Mouse (Mus musculus) intestine, embryonic 14.5 days (tissue): Measurements from ENCODE around the gene Tmpo. TPM values are rescaled to one million over a fixed set of nuclear protein-coding genes. Genes with fewer than 3 reads are reported as not detected.

Experiments
- ATAC-seq: fragments of 200-750 bp; cut with Nextera tagmentation; replicated peaks from 2 replicates; pipeline ENCODE4 v1.8.0; 2017; ENCODE audit warnings: low read depth, moderate number of reproducible peaks, moderate TSS enrichment, moderate library complexity; ENCODE audit not compliant: low FRiP score, low TSS enrichment
- DNase-seq: peaks from one replicate; pipeline ENCODE4 v3.0.0-alpha.2; 2018; ENCODE audit warnings: low spot score
- H3K27ac ChIP-seq: fragments of 300-500 bp; sonication (generic); 2 replicates; pipeline ENCODE4 v1.5.1; 2014; ENCODE audit warnings: low read depth, mild to moderate bottlenecking, control low read depth
- H3K27me3 ChIP-seq: fragments of 300-500 bp; sonication (generic); replicated peaks from 2 replicates; pipeline ENCODE4 v1.6.1; 2014; ENCODE audit warnings: low read length, control low read depth; ENCODE audit not compliant: control insufficient read depth, insufficient read depth
- H3K36me3 ChIP-seq: fragments of 300-500 bp; sonication (generic); 2 replicates; pipeline ENCODE4 v1.6.1; 2014; ENCODE audit warnings: low read length, control low read depth; ENCODE audit not compliant: control insufficient read depth, insufficient read depth
- H3K4me1 ChIP-seq: fragments of 300-500 bp; sonication (generic); replicated peaks from 2 replicates; pipeline ENCODE4 v1.6.1; 2014; ENCODE audit warnings: low read length, control low read depth, mixed read lengths; ENCODE audit not compliant: control insufficient read depth, insufficient read depth
- H3K4me2 ChIP-seq: fragments of 300-500 bp; sonication (generic); 2 replicates; pipeline ENCODE4 v1.6.1; 2014; ENCODE audit warnings: low read length
- H3K4me3 ChIP-seq: fragments of 300-500 bp; sonication (generic); 2 replicates; pipeline ENCODE4 v1.5.1; 2014; ENCODE audit warnings: low read depth, low read length, control low read depth, mixed read lengths
- H3K9ac ChIP-seq: fragments of 300-500 bp; sonication (generic); 2 replicates; pipeline ENCODE4 v1.6.1; 2014; ENCODE audit warnings: mild to moderate bottlenecking, low read length
- H3K9me3 ChIP-seq: fragments of 300-500 bp; sonication (generic); 2 replicates; pipeline ENCODE4 v1.6.1; 2016; ENCODE audit warnings: low read length, control low read depth; ENCODE audit not compliant: control insufficient read depth
- WGBS: fragments of 180-500 bp; shearing (Covaris S2); extraction: QIAGEN DNeasy Blood & Tissue Kit; methylation state at CpG from one replicate; pipeline ENCODE4 v1.1.7; 2014; 5-methylcytosine and 5-hydroxymethylcytosine counted together
- polyA plus RNA-seq: library from polyadenylated mRNA; unstranded; fragments of >200 nt; fragmentation: Nextera tagmentation; extraction: Ambion mirVana; gene quantifications from 2 replicates; pipeline ENCODE4 v1.2.1, GENCODE M21; 2014

Gene Tmpo
- polyA plus RNA-seq, 1 experiment from 2014 or later, result 219 TPM

GRCm38 (mm10) chr10:91181461-91182288 is 560 bp upstream of the Tmpo start:
- Histone ChIP-seq H3K36me3 (no peaks in the 10 kb centered on the region), H3K4me2 (peak overlapping the region; percentile 70), H3K27me3 (no peaks in the 10 kb centered on the region), H3K9ac (peak overlapping the region; percentile 74), H3K4me3 (peak overlapping the region; percentile 53), H3K9me3 (no peaks in the 10 kb centered on the region), H3K27ac (peak overlapping the region; percentile 99), H3K4me1 (peaks cover 25% of the 10 kb centered on the region)
- peak; percentile 100 for DNase-seq
- ATAC-seq, result peak; percentile 87
- WGBS, result under 1% methylated on average over 69 of the region's 69 CpGs

- ATAC-seq (no peak), DNase-seq (peak; percentile 66)
- H3K9ac ChIP-seq, result peak overlapping the region; percentile 74
- H3K27me3 ChIP-seq, result no peaks in the 10 kb centered on the region
- peak overlapping the region; percentile 99 for H3K27ac ChIP-seq
- H3K4me3 ChIP-seq, result peak overlapping the region; percentile 53
- H3K4me2 ChIP-seq, result peak overlapping the region; percentile 70
- WGBS, result 27% methylated on average over 7 of the region's 7 CpGs
- H3K36me3 ChIP-seq, result no peaks in the 10 kb centered on the region
- no peaks in the 10 kb centered on the region for H3K9me3 ChIP-seq
- peaks cover 25% of the 10 kb centered on the region for H3K4me1 ChIP-seq
Measured at GRCm38 (mm10) chr10:91180301-91180700, 814 bp downstream of the Tmpo start.

- Histone ChIP-seq H3K4me3 (peak overlapping the region; percentile 53; the same call in 1 of the 2 replicates), H3K9ac (peak overlapping the region; percentile 74), H3K27me3 (no peaks in the 10 kb centered on the region), H3K36me3 (no peaks in the 10 kb centered on the region), H3K9me3 (no peaks in the 10 kb centered on the region), H3K4me1 (peaks cover 25% of the 10 kb centered on the region), H3K27ac (peak overlapping the region; percentile 99), H3K4me2 (peak overlapping the region; percentile 70)
- 52% methylated on average over 2 of the region's 2 CpGs for WGBS
- ATAC-seq (no peak), DNase-seq (no peak)
Measured at GRCm38 (mm10) chr10:91179834-91180233, 1.3 kb downstream of the Tmpo start.

GRCm38 (mm10) chr10:91177201-91177600 is 3.9 kb downstream of the Tmpo start:
- no peak for ATAC-seq

GRCm38 (mm10) chr10:91172329-91173100 is 8.6 kb downstream of the Tmpo start:
- ATAC-seq (no peak), DNase-seq (no peak)
- Histone ChIP-seq H3K9me3 (no peaks in the 10 kb centered on the region), H3K4me1 (peaks cover 17% of the 10 kb centered on the region), H3K4me3 (peak overlapping the region; percentile 92), H3K27me3 (no peaks in the 10 kb centered on the region), H3K9ac (peak overlapping the region; percentile 100), H3K27ac (peak overlapping the region; percentile 96), H3K4me2 (peak overlapping the region; percentile 50), H3K36me3 (no peaks in the 10 kb centered on the region)
- WGBS, result 76% methylated on average over 14 of the region's 14 CpGs

More at GRCm38 (mm10) chr10:91177201-91177600, 3.9 kb downstream of the Tmpo start:
- H3K27ac ChIP-seq, result no peak overlapping the region
- peaks cover 14% of the 10 kb centered on the region; the same call in 1 of the 2 replicates for H3K4me1 ChIP-seq
- H3K4me2 ChIP-seq, result no peak overlapping the region
- H3K27me3 ChIP-seq, result no peaks in the 10 kb centered on the region
- no peaks in the 10 kb centered on the region for H3K9me3 ChIP-seq
- no peaks in the 10 kb centered on the region for H3K36me3 ChIP-seq
- H3K9ac ChIP-seq, result no peak overlapping the region
- 39% methylated on average over 3 of the region's 4 CpGs for WGBS
- no peak for DNase-seq
- no peak overlapping the region for H3K4me3 ChIP-seq

- Histone ChIP-seq H3K27me3 (no peaks in the 10 kb centered on the region), H3K9ac (peak overlapping the region; percentile 100), H3K36me3 (no peaks in the 10 kb centered on the region), H3K9me3 (no peaks in the 10 kb centered on the region), H3K4me1 (peaks cover 24% of the 10 kb centered on the region), H3K4me3 (peak overlapping the region; percentile 92), H3K27ac (peak overlapping the region; percentile 96), H3K4me2 (peak overlapping the region; percentile 69)
- ATAC-seq (peak; percentile 97), DNase-seq (peak; percentile 97)
- WGBS, result under 1% methylated on average over 68 of the region's 68 CpGs
Measured at GRCm38 (mm10) chr10:91171455-91172328, 9.4 kb downstream of the Tmpo start.

- ATAC-seq (peak; percentile 52; the same call in 1 of the 2 replicates), DNase-seq (no peak)
- Histone ChIP-seq H3K36me3 (0 out of 2 replicates have a peak, but pooled peaks cover under 1% of the 10 kb centered on the region), H3K4me1 (peaks cover 24% of the 10 kb centered on the region), H3K4me3 (peak overlapping the region; percentile 92), H3K9me3 (no peaks in the 10 kb centered on the region), H3K4me2 (peak overlapping the region; percentile 69), H3K27ac (peak overlapping the region; percentile 96), H3K27me3 (no peaks in the 10 kb centered on the region), H3K9ac (peak overlapping the region; percentile 100)
- under 1% methylated on average over 54 of the region's 59 CpGs for WGBS
Measured at GRCm38 (mm10) chr10:91171041-91171440, 10.1 kb downstream of the Tmpo start.
